Mouse (Mus musculus) lung, postnatal 14 days (tissue): ENCODE data around the gene Fndc10.
"Not testable (repeated sequence)": the region's sequence is repeated elsewhere in the genome, so short reads cannot be mapped to it uniquely, and the experiment has no call there.

ENCODE experiments used
- DNase-seq: peaks from one replicate; pipeline ENCODE4 v3.0.0; 2021

Gene Fndc10

GRCm38 (mm10) chr4:155736421-155736820, 42.3 kb downstream of the Fndc10 start:
- no peak for DNase-seq

GRCm38 (mm10) chr4:155738262-155738661, 44.1 kb downstream of the Fndc10 start:
- DNase-seq, result no peak

GRCm38 (mm10) chr4:155739152-155739551, 45.0 kb downstream of the Fndc10 start:
- no peak for DNase-seq

- no peak for DNase-seq
Measured at GRCm38 (mm10) chr4:155739741-155740636, 45.8 kb downstream of the Fndc10 start.

- not testable (repeated sequence) for DNase-seq
Measured at GRCm38 (mm10) chr4:155740681-155741080, 46.5 kb downstream of the Fndc10 start.

- DNase-seq, result no peak
Measured at GRCm38 (mm10) chr4:155742684-155743083, 48.5 kb downstream of the Fndc10 start.

- no peak for DNase-seq
Measured at GRCm38 (mm10) chr4:155744474-155744873, 50.3 kb downstream of the Fndc10 start.

GRCm38 (mm10) chr4:155745136-155745535, 51.0 kb downstream of the Fndc10 start:
- DNase-seq, result no peak
